Mouse (Mus musculus): ENCODE measurements at regions not wholly inside any gene's neighbourhood (a gene's known extent, or its start where the extent isn't known, plus 50 kb on each side); places are given as distances from the start of the nearest gene placed in this dataset.
"Not testable (repeated sequence)": the region's sequence is repeated elsewhere in the genome, so short reads cannot be mapped to it uniquely, and the experiment has no call there.

DNA sequence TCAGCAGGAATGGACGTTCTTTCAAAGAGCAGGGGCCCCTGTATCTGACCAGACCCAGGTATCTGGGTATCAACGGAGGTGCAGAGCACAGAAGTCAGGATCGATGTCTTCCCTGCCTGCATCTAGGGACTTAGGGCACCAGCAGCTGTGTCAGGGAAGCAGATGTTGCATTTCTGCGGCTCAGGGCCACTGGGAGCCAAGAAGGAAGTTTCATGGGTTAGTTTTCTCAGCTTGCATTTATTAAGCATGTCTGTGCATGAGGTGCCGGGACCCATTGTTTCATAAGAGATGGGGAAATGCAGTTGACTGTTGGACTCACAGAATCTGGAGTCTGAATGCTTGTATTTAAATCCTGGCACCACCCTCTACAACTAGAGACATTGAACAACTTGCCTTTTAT lies 71.3 kb upstream of the Spon1 start:
- DNase-seq (ENCODE audit: low read depth, low spot score) = no peak

DNA sequence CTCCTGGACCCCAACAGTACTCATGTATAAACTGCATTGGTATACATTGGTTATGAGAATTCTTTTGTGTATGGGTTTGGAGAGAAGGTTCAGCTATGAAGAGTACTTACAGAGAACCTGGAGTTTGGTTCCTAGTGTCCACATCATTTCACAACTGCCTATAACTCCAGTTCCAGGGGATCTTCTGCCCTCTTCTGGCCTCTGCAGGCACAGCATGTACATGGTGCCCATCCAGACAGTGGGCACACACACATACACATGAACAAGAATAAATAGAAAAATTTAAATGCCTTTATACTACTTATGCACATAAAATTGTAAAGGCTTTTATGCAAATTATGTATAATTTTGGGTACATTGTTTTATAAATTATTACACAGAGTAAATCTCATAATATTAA lies 59.9 kb upstream of the Spon1 start:
- DNase-seq (ENCODE audit: low read depth, low spot score) = peak; percentile 4

DNA sequence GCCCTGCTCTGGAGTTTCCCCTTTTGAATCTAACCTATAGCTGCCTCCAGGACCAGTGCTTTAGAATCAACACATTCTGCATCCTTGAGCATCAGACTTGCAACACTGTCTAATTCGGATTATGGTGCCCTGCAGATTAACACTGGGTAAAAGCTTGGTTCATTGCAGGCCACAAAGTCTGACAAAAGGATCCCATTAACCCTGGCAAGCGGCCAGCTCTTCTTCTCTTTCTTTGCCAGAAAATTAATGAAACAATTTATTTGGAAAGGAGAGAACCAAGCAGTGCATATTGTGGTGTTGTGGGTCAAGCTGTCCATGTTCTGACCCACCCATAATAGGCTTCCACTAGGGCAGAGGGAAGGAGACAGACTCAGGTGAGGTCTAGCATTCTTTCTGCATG lies 58.2 kb upstream of the Spon1 start:
- no peak for DNase-seq (ENCODE audit: low read depth, low spot score)

DNA sequence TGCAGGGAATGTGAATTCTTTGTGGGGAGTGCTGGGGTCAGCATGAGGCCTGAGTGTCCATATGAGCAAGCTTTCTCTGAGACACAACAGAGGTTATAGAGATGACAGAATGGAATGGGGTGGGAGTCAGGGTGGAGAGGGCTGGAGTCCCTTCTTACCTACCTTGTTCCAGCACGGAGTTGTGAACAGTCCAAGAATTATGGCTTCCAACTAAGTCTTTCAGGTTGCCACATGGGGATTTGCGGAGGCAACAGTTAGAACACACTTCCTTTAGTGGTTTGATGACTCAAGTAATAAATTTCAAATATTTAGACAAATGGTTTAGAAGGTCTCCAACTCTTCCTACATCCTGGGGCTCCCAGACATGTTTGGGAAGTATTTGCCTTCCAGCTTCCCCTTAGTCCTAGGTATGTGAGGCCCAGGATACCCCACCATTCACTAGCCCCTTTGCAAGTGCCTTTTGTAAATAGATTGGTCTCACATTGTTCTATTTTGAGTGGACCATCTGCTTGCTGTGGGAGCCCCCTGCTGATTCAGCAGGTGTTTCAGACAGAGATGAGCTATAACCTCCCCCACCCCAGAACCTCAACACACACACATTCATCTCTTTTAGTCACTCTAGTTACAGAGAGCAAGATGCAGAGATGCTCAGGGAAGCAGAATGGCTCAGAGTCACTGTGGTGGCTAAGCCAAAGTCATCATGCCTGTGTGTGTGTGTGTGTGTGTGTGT lies 55.1 kb upstream of the Spon1 start:
- DNase-seq (ENCODE audit: low read depth, low spot score) = peak; percentile 20

DNA sequence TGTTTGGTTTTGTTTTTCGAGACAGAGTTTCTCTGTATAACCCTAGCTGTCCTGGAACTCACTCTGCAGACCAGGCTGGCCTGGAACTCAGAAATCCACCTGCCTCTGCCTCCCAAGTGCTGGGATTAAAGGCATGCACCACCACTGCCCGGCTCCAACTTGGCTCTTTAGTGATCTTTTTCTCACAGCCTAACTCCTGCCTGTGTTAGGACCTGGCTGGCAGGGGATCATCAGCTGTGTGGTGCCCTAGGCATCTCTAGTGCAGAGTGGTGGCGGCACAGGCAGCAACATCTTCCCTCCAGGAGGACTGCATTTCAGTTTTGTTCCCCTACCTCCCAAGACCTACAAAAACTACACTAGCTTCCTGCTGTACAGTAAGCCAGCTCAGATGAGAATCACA lies 54.4 kb upstream of the Spon1 start:
- not testable (repeated sequence) for DNase-seq (ENCODE audit: low read depth, low spot score)

Measured in 3T3-L1 (cell line).